Mouse (Mus musculus): ENCODE measurements around the gene Opn4.

GRCm38 (mm10) chr14:34554047-34554446 lies 45.9 kb downstream of the Opn4 start:
- no peak for TF ChIP-seq CTCF (IDR thresholded peaks at IDR 0.05; ENCODE audit: low read depth)
- TF ChIP-seq EP300 (IDR thresholded peaks at IDR 0.05; ENCODE audit: low read depth) = no peak
